Mouse (Mus musculus) splenic B cell, adult 2 months (primary cell): ENCODE measurements around the gene Trim32.

Source experiments
- DNase-seq: peaks from one replicate; pipeline ENCODE4 v3.0.0-alpha.2; 2011; ENCODE audit warnings: low read depth, low spot score
- H3K27me3 ChIP-seq: 2 replicates; pipeline ENCODE4 v1.6.1; 2012; ENCODE audit warnings: mild to moderate bottlenecking, low read length, moderate library complexity, mixed read lengths; ENCODE audit not compliant: control insufficient read depth, poor library complexity, insufficient read depth, severe bottlenecking
- H3K36me3 ChIP-seq: 2 replicates; pipeline ENCODE4 v1.6.1; 2012; ENCODE audit warnings: mild to moderate bottlenecking, low read length, moderate library complexity, mixed read lengths; ENCODE audit not compliant: control insufficient read depth, poor library complexity, insufficient read depth, severe bottlenecking

The Trim32 gene

GRCm38 (mm10) chr4:65654723-65655122 is 49.9 kb downstream of the Trim32 start:
- no peaks in the 10 kb centered on the region for H3K27me3 ChIP-seq
- no peak for DNase-seq
- H3K36me3 ChIP-seq = no peaks in the 10 kb centered on the region

DNA sequence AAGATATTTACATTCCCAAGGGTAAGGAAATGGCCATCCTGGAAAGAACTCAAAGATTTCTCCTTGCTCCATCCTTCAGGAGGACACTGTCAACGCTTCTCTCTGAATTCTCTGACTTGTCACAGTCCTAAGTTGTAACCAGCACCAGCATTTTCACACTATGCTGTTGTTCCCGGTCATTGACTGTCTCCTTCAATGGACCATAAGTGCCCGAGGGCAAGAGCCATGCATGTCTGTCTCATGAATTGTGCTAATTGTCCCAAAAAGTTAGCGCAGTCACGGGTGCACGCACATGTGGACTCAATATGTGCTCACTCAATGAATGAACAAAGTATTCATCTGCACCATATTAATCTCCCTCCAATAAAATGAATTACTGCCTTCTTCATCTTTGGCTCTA is 58.4 kb downstream of the Trim32 start:
- Histone ChIP-seq H3K36me3 (no peaks in the 10 kb centered on the region), H3K27me3 (no peaks in the 10 kb centered on the region)
- no peak for DNase-seq
